Mouse (Mus musculus) heart, postnatal 14 days (tissue): Measurements from ENCODE around the gene Defa31. TPM values are rescaled to one million over a fixed set of nuclear protein-coding genes. Genes with fewer than 3 reads are reported as not detected.
"Not testable (repeated sequence)": the region's sequence is repeated elsewhere in the genome, so short reads cannot be mapped to it uniquely, and the experiment has no call there.

ENCODE experiments used
- DNase-seq, 2 experiments: peaks; one replicate each; pipeline ENCODE4 v3.0.0; 2021 to 2022
- intact Hi-C: fragments of 180-260 bp; cut with DNase I; formaldehyde crosslinking; loops from one replicate; pipeline ENCODE4 v1.15.1; 2025
- long read RNA-seq, 2 experiments: library from polyadenylated mRNA; stranded (forward); transcript quantifications; one replicate each; pipeline ENCODE4 v2.0.0; 2021
- total RNA-seq, 2 experiments: library from RNA; stranded (reverse); gene quantifications; 2 replicates each; pipeline ENCODE4 v1.2.3; 2021

Gene Defa31
- not detected for total RNA-seq
- long read RNA-seq, experiment 1: 0 reads
- long read RNA-seq, experiment 2: 0 reads

DNA sequence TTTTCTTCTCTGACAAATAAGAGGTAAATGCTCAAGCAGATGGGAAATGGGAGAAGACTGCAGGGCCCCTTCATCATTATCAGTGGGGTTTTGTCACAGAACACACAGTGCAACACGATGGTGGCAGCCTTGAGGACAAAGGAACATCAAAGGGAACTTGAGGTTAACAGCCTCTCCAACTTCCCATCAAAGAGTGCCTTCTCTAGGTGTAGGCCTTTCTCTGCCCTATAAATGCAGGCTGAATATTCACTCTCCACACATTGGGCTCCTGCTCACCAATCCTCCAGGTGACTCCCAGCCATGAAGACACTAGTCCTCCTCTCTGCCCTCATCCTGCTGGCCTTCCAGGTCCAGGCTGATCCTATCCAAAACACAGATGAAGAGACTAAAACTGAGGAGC, at the start of gene Defa31:
TSS of gene Defa31 (plus strand) at position 301 of the 400 bp plus-strand sequence.
- DNase-seq, intact Hi-C loops: not testable (repeated sequence)

GRCm38 (mm10) chr8:21161977-21162376, 29.4 kb upstream of the Defa31 start, which contains the start of gene Defa22:
Defa22 (plus strand) TSS chr8:21162277.
- DNase-seq, intact Hi-C loops: not testable (repeated sequence)

DNA sequence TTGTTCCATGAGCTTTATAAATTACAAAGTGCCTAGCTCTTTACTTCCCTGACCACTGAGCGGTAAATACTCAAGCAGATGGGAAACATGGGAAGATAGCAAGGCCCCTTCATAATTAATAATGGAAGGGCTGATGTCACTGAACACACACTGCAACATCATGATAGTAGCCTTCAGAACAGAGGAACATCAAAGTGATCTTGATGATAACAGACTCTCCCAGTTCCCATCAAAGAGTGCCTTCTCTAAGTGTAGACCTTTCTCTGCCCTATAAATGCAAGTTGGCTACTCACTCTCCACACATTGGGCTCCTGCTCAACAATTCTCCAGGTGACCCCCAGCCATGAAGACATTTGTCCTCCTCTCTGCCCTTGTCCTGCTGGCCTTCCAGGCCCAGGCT, 9.8 kb downstream of the Defa31 start, which contains the start of gene Gm15293:
TSS of gene Gm15293 (plus strand) at position 301 of the 400 bp plus-strand sequence.
- DNase-seq, intact Hi-C loops: not testable (repeated sequence)

Other genes starting within 250 kb of the Defa31 start
- not detected for gene AY761185, start 246.9 kb upstream of the Defa31 start, total RNA-seq
- not detected for gene Defa21, start 166.1 kb upstream of the Defa31 start, total RNA-seq
- gene Defa23, start 136.6 kb upstream of the Defa31 start, total RNA-seq: not detected
- gene Defa35, start 126.6 kb upstream of the Defa31 start, total RNA-seq: not detected
- gene Defa25, start 107.2 kb upstream of the Defa31 start, total RNA-seq: not detected
- gene Gm14851, start 95.6 kb upstream of the Defa31 start, total RNA-seq: not detected
- not detected for gene Defa30, start 57.0 kb upstream of the Defa31 start, total RNA-seq
- not detected for gene Defa22, start 29.3 kb upstream of the Defa31 start, total RNA-seq
- not detected for gene Gm15293, start 9.9 kb downstream of the Defa31 start, total RNA-seq
- not detected for gene Gm15292, start 58.1 kb downstream of the Defa31 start, total RNA-seq
- gene Defa27, start 123.9 kb downstream of the Defa31 start, total RNA-seq: not detected
- not detected for gene Defa29, start 135.4 kb downstream of the Defa31 start, total RNA-seq
- gene Defa2, start 186.9 kb downstream of the Defa31 start, total RNA-seq: not detected
- gene Defa33, start 200.2 kb downstream of the Defa31 start, total RNA-seq: not detected
- gene Defa36, start 235.8 kb downstream of the Defa31 start, total RNA-seq: not detected